ENCODE assay signal across 13 mouse cellular contexts in the genomic region with DNA sequence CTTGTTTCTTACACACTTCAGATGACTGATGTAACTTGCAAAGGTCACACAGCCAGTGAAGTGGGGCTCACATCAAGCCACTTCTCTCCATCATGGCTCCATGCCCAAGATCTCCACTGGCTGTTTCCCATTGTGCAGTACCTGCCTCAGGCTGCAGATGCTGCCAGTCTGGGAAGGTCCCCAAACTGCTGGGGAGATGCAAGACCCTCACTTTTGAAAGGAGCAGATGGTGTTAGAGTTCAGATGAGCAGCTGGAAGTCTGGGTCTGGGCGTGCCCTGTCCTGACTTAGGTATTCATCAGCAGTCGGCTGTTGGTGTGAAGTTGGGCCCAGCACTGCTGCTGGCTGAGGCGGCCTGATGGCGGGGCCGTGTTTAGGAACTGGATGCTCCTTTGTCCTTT.
DNase-seq lines count a peak whose midpoint lies in the region; ATAC-seq lines count a peak whose summit lies in the region.
"Had no signal": no experiment of that assay in that cellular context is flagged by ENCODE, and none has a peak within 500 bp of the region (broad histone marks: within the 10 kb centered on the region; RNA-seq: fewer than 3 reads in every experiment).

No protein-coding gene starts in this region.

- H3K36me3 ChIP-seq in forebrain, embryonic 10.5 days (replicated peaks): no peaks in the 10 kb centered on the region
- H3K36me3 ChIP-seq in forebrain, embryonic 16.5 days (ENCODE audit: control insufficient read depth, insufficient read depth): no peaks in the 10 kb centered on the region
- H3K36me3 ChIP-seq in hindbrain, embryonic 15.5 days: no peaks in the 10 kb centered on the region
- no peaks in the 10 kb centered on the region for H3K36me3 ChIP-seq in neural tube, embryonic 15.5 days

- H3K4me3 ChIP-seq in forebrain, embryonic 10.5 days: no peak overlapping the region
- H3K4me3 ChIP-seq in forebrain, embryonic 16.5 days (replicated peaks; ENCODE audit: low read length): no peak overlapping the region
- no peak overlapping the region for H3K4me3 ChIP-seq in hindbrain, embryonic 15.5 days
- no peak overlapping the region for H3K4me3 ChIP-seq in neural tube, embryonic 15.5 days (replicated peaks)
- H3K4me3 ChIP-seq: erythroblast, embryonic 14.5 days had no signal

- no peak for ATAC-seq in forebrain, embryonic 16.5 days
- ATAC-seq in hindbrain, embryonic 15.5 days (ENCODE audit: low FRiP score, low read depth): 0 out of 2 replicates have a peak, but pooled peaks have one; percentile 4
- no peak for ATAC-seq in neural tube, embryonic 15.5 days (ENCODE audit: low FRiP score)

- no peaks in the 10 kb centered on the region for H3K9me3 ChIP-seq in forebrain, embryonic 10.5 days
- no peaks in the 10 kb centered on the region for H3K9me3 ChIP-seq in forebrain, embryonic 16.5 days (ENCODE audit: control insufficient read depth, low read length)
- H3K9me3 ChIP-seq in hindbrain, embryonic 15.5 days: no peaks in the 10 kb centered on the region
- H3K9me3 ChIP-seq in neural tube, embryonic 15.5 days (replicated peaks): no peaks in the 10 kb centered on the region

- H3K9ac ChIP-seq in forebrain, embryonic 16.5 days (replicated peaks; ENCODE audit: low read depth, low read length): no peak overlapping the region
- H3K9ac ChIP-seq in hindbrain, embryonic 15.5 days: no peak overlapping the region
- no peak overlapping the region for H3K9ac ChIP-seq in neural tube, embryonic 15.5 days (replicated peaks)

- intact Hi-C loops in heart, postnatal 36 days (cut with DNase I): loop anchor here (5.0 kb wide), 2 partner anchors 40 to 220 kb away; no protein-coding TSS in a partner anchor

- H3K4me2 ChIP-seq in forebrain, embryonic 16.5 days (ENCODE audit: low read length): no peak overlapping the region
- H3K4me2 ChIP-seq in hindbrain, embryonic 15.5 days: no peak overlapping the region
- no peak overlapping the region for H3K4me2 ChIP-seq in neural tube, embryonic 15.5 days
- H3K4me2 ChIP-seq: liver, embryonic 11.5 days had no signal

- no peaks in the 10 kb centered on the region for H3K27me3 ChIP-seq in forebrain, embryonic 10.5 days (ENCODE audit: poor library complexity, severe bottlenecking)
- H3K27me3 ChIP-seq in forebrain, embryonic 16.5 days (replicated peaks; ENCODE audit: control insufficient read depth, insufficient read depth, low read length): no peaks in the 10 kb centered on the region
- H3K27me3 ChIP-seq in hindbrain, embryonic 15.5 days: no peaks in the 10 kb centered on the region
- no peaks in the 10 kb centered on the region for H3K27me3 ChIP-seq in neural tube, embryonic 15.5 days (replicated peaks)

- DNase-seq in forebrain, embryonic 10.5 days (ENCODE audit: extremely low spot score, low spot score): no peak
- DNase-seq in retina, postnatal 1 day: peak; percentile 39
- no peak for DNase-seq in retina, embryonic 14.5 days (ENCODE audit: low spot score)
- no peak for DNase-seq in gastrocnemius, adult 8-10 months (ENCODE audit: low spot score in 2 of 2)
- no peak for DNase-seq in heart, postnatal 36 days
- DNase-seq: adrenal gland, postnatal 10 days; heart, postnatal 10 days; thymus, adult 2 months had no signal

- WGBS in forebrain, embryonic 10.5 days: 57% methylated on average over 5 of the region's 5 CpGs
- 28% methylated on average over 5 of the region's 5 CpGs for WGBS in forebrain, embryonic 16.5 days
- 30% methylated on average over 5 of the region's 5 CpGs for WGBS in hindbrain, embryonic 15.5 days
- WGBS in neural tube, embryonic 15.5 days: 21% methylated on average over 5 of the region's 5 CpGs

- H3K4me1 ChIP-seq in forebrain, embryonic 10.5 days: peaks cover 53% of the 10 kb centered on the region
- peaks cover 49% of the 10 kb centered on the region for H3K4me1 ChIP-seq in forebrain, embryonic 16.5 days (replicated peaks; ENCODE audit: control insufficient read depth, insufficient read depth, low read length)
- H3K4me1 ChIP-seq in hindbrain, embryonic 15.5 days (replicated peaks): peaks cover 68% of the 10 kb centered on the region
- H3K4me1 ChIP-seq in neural tube, embryonic 15.5 days: peaks cover 67% of the 10 kb centered on the region

- H3K27ac ChIP-seq in forebrain, embryonic 10.5 days: peak overlapping the region; percentile 69; the same call in 1 of the 2 replicates
- no peak overlapping the region for H3K27ac ChIP-seq in forebrain, embryonic 16.5 days (ENCODE audit: low read length)
- peak overlapping the region; percentile 29; the same call in 1 of the 2 replicates for H3K27ac ChIP-seq in hindbrain, embryonic 15.5 days (replicated peaks)
- H3K27ac ChIP-seq in neural tube, embryonic 15.5 days (replicated peaks): peak overlapping the region; percentile 35; the same call in 1 of the 2 replicates
